Mouse (Mus musculus) liver, embryonic 16.5 days (tissue): ENCODE data around the gene Mybbp1a. TPM values are rescaled to one million over a fixed set of nuclear protein-coding genes. Genes with fewer than 3 reads are reported as not detected.

Experiments used
- ATAC-seq: fragments of 200-750 bp; cut with Nextera tagmentation; 2 replicates; pipeline ENCODE4 v1.8.0; 2017; ENCODE audit warnings: low read depth, mild to moderate bottlenecking, moderate number of reproducible peaks, moderate library complexity
- H3K27ac ChIP-seq: fragments of 300-500 bp; sonication (generic); 2 replicates; pipeline ENCODE4 v1.5.1; 2014; ENCODE audit warnings: mild to moderate bottlenecking, low read length
- H3K27me3 ChIP-seq: fragments of 300-500 bp; sonication (generic); 2 replicates; pipeline ENCODE4 v1.6.1; 2014; ENCODE audit warnings: low read depth, low read length, mixed read lengths; ENCODE audit not compliant: control insufficient read depth, insufficient read depth
- H3K36me3 ChIP-seq: fragments of 300-500 bp; sonication (generic); 2 replicates; pipeline ENCODE4 v1.6.1; 2014; ENCODE audit warnings: mild to moderate bottlenecking; ENCODE audit not compliant: control insufficient read depth, insufficient read depth
- H3K4me1 ChIP-seq: fragments of 300-500 bp; sonication (generic); 2 replicates; pipeline ENCODE4 v1.6.1; 2014; ENCODE audit warnings: low read depth, low read length, mixed read lengths; ENCODE audit not compliant: control insufficient read depth
- H3K4me2 ChIP-seq: fragments of 300-500 bp; sonication (generic); 2 replicates; pipeline ENCODE4 v1.6.1; 2014; ENCODE audit warnings: low read depth, low read length, mixed read lengths
- H3K4me3 ChIP-seq: fragments of 300-500 bp; sonication (generic); 2 replicates; pipeline ENCODE4 v1.5.1; 2014; ENCODE audit warnings: low read depth, mild to moderate bottlenecking, low read length
- H3K9ac ChIP-seq: fragments of 300-500 bp; sonication (generic); 2 replicates; pipeline ENCODE4 v1.6.1; 2014; ENCODE audit warnings: low read depth, low read length
- H3K9me3 ChIP-seq: fragments of 300-500 bp; sonication (generic); replicated peaks from 2 replicates; pipeline ENCODE4 v1.6.1; 2016; ENCODE audit warnings: low read length; ENCODE audit not compliant: control insufficient read depth
- WGBS: fragments of 180-500 bp; shearing (Covaris S2); extraction: QIAGEN DNeasy Blood & Tissue Kit; methylation state at CpG from one replicate; pipeline ENCODE4 v1.1.7; 2014; ENCODE audit not compliant: insufficient replicate concordance; 5-methylcytosine and 5-hydroxymethylcytosine counted together
- polyA plus RNA-seq: library from polyadenylated mRNA; unstranded; fragments of >200 nt; fragmentation: Nextera tagmentation; extraction: Ambion mirVana; gene quantifications from 2 replicates; pipeline ENCODE4 v1.2.1, GENCODE M21; 2015

Mybbp1a gene
- polyA plus RNA-seq, 1 experiment from 2014 or later = 68.2 TPM

GRCm38 (mm10) chr11:72476074-72476625 is 35.0 kb downstream of the Mybbp1a start:
- ATAC-seq = no peak
- Histone ChIP-seq H3K9me3 (no peaks in the 10 kb centered on the region), H3K36me3 (no peaks in the 10 kb centered on the region), H3K27ac (peak overlapping the region; percentile 86; the same call in 1 of the 2 replicates), H3K4me1 (peaks cover 42% of the 10 kb centered on the region), H3K27me3 (no peaks in the 10 kb centered on the region), H3K4me3 (no peak overlapping the region), H3K4me2 (0 out of 2 replicates have a peak overlapping the region, but pooled peaks have one; percentile 42), H3K9ac (no peak overlapping the region)
- 27% methylated on average over 7 of the region's 7 CpGs for WGBS

GRCm38 (mm10) chr11:72477182-72477581 is 36.0 kb downstream of the Mybbp1a start:
- ATAC-seq = no peak
- Histone ChIP-seq H3K4me3 (no peak overlapping the region), H3K27me3 (no peaks in the 10 kb centered on the region), H3K4me2 (no peak overlapping the region), H3K9me3 (no peaks in the 10 kb centered on the region), H3K4me1 (peaks cover 48% of the 10 kb centered on the region), H3K36me3 (no peaks in the 10 kb centered on the region), H3K9ac (no peak overlapping the region), H3K27ac (no peak overlapping the region)
- WGBS = 18% methylated on average over 5 of the region's 5 CpGs

- WGBS = 71% methylated on average over 1 of the region's 1 CpGs
- Histone ChIP-seq H3K4me1 (peaks cover 53% of the 10 kb centered on the region), H3K27ac (no peak overlapping the region)
Measured at GRCm38 (mm10) chr11:72477653-72478052, 36.5 kb downstream of the Mybbp1a start.

GRCm38 (mm10) chr11:72478228-72478627 is 37.1 kb downstream of the Mybbp1a start:
- Histone ChIP-seq H3K4me3 (no peak overlapping the region), H3K27ac (no peak overlapping the region; the same call in 1 of the 2 replicates), H3K27me3 (no peaks in the 10 kb centered on the region), H3K9me3 (no peaks in the 10 kb centered on the region), H3K9ac (no peak overlapping the region), H3K4me1 (peaks cover 57% of the 10 kb centered on the region), H3K4me2 (no peak overlapping the region), H3K36me3 (no peaks in the 10 kb centered on the region)
- 49% methylated on average over 6 of the region's 6 CpGs for WGBS
- no peak for ATAC-seq

More at GRCm38 (mm10) chr11:72477653-72478052, 36.5 kb downstream of the Mybbp1a start:
- no peak overlapping the region for H3K9ac ChIP-seq
- H3K36me3 ChIP-seq = no peaks in the 10 kb centered on the region
- no peaks in the 10 kb centered on the region for H3K27me3 ChIP-seq
- no peak overlapping the region for H3K4me2 ChIP-seq
- ATAC-seq = no peak
- no peaks in the 10 kb centered on the region for H3K9me3 ChIP-seq
- no peak overlapping the region for H3K4me3 ChIP-seq

- Histone ChIP-seq H3K27ac (no peak overlapping the region), H3K4me1 (peaks cover 56% of the 10 kb centered on the region), H3K4me2 (no peak overlapping the region)
Measured at GRCm38 (mm10) chr11:72479499-72479898, 38.3 kb downstream of the Mybbp1a start.

GRCm38 (mm10) chr11:72481313-72481712 is 40.2 kb downstream of the Mybbp1a start:
- H3K4me3 ChIP-seq = no peak overlapping the region
- no peak overlapping the region for H3K9ac ChIP-seq
- no peaks in the 10 kb centered on the region for H3K36me3 ChIP-seq
- H3K9me3 ChIP-seq = no peaks in the 10 kb centered on the region
- WGBS = 24% methylated on average over 5 of the region's 5 CpGs
- H3K27me3 ChIP-seq = no peaks in the 10 kb centered on the region
- peak overlapping the region; percentile 53 for H3K27ac ChIP-seq
- no peak overlapping the region for H3K4me2 ChIP-seq
- peaks cover 43% of the 10 kb centered on the region for H3K4me1 ChIP-seq
- no peak for ATAC-seq

More at GRCm38 (mm10) chr11:72479499-72479898, 38.3 kb downstream of the Mybbp1a start:
- no peaks in the 10 kb centered on the region for H3K27me3 ChIP-seq
- ATAC-seq = no peak
- 25% methylated on average over 2 of the region's 2 CpGs for WGBS
- no peaks in the 10 kb centered on the region for H3K9me3 ChIP-seq
- no peak overlapping the region for H3K4me3 ChIP-seq
- no peak overlapping the region for H3K9ac ChIP-seq
- H3K36me3 ChIP-seq = no peaks in the 10 kb centered on the region

GRCm38 (mm10) chr11:72481952-72482351 is 40.8 kb downstream of the Mybbp1a start:
- H3K9ac ChIP-seq = no peak overlapping the region
- H3K27me3 ChIP-seq = no peaks in the 10 kb centered on the region
- H3K4me1 ChIP-seq = peaks cover 42% of the 10 kb centered on the region
- no peaks in the 10 kb centered on the region for H3K9me3 ChIP-seq
- no peak overlapping the region for H3K4me3 ChIP-seq
- peak; percentile 80 for ATAC-seq
- H3K4me2 ChIP-seq = peak overlapping the region; percentile 10; the same call in 1 of the 2 replicates
- H3K36me3 ChIP-seq = no peaks in the 10 kb centered on the region
- peak overlapping the region; percentile 53 for H3K27ac ChIP-seq
- 11% methylated on average over 4 of the region's 4 CpGs for WGBS

GRCm38 (mm10) chr11:72484549-72484948 is 43.4 kb downstream of the Mybbp1a start:
- no peak overlapping the region for H3K4me3 ChIP-seq
- H3K36me3 ChIP-seq = no peaks in the 10 kb centered on the region
- WGBS = 7% methylated on average over 6 of the region's 6 CpGs
- H3K4me2 ChIP-seq = no peak overlapping the region
- peaks cover 13% of the 10 kb centered on the region for H3K27me3 ChIP-seq
- no peak for ATAC-seq
- H3K9ac ChIP-seq = no peak overlapping the region
- peaks cover 51% of the 10 kb centered on the region for H3K4me1 ChIP-seq
- no peak overlapping the region for H3K27ac ChIP-seq
- no peaks in the 10 kb centered on the region for H3K9me3 ChIP-seq

GRCm38 (mm10) chr11:72485157-72485556 is 44.0 kb downstream of the Mybbp1a start:
- Histone ChIP-seq H3K4me2 (no peak overlapping the region), H3K9ac (no peak overlapping the region), H3K27me3 (peaks cover 19% of the 10 kb centered on the region), H3K4me1 (peaks cover 51% of the 10 kb centered on the region), H3K27ac (no peak overlapping the region), H3K9me3 (no peaks in the 10 kb centered on the region), H3K36me3 (no peaks in the 10 kb centered on the region), H3K4me3 (no peak overlapping the region)
- ATAC-seq = no peak
- 40% methylated on average over 5 of the region's 5 CpGs for WGBS
